Mouse (Mus musculus) heart, embryonic 13.5 days (tissue): ENCODE data around the gene Emilin3. TPM values are rescaled to one million over a fixed set of nuclear protein-coding genes. Genes with fewer than 3 reads are reported as not detected.

Source experiments
- ATAC-seq: fragments of 200-750 bp; cut with Nextera tagmentation; 2 replicates; pipeline ENCODE4 v1.8.0; 2017; ENCODE audit warnings: moderate TSS enrichment; ENCODE audit not compliant: insufficient number of reproducible peaks, low FRiP score, low TSS enrichment; ENCODE audit errors: extremely low read depth
- H3K27ac ChIP-seq: fragments of 300-500 bp; sonication (generic); replicated peaks from 2 replicates; pipeline ENCODE4 v1.5.1; 2015; ENCODE audit warnings: moderate library complexity, mild to moderate bottlenecking, inconsistent platforms
- H3K27me3 ChIP-seq: fragments of 300-500 bp; sonication (generic); replicated peaks from 2 replicates; pipeline ENCODE4 v1.6.1; 2015; ENCODE audit warnings: mild to moderate bottlenecking, inconsistent platforms
- H3K36me3 ChIP-seq: fragments of 300-500 bp; sonication (generic); 2 replicates; pipeline ENCODE4 v1.6.1; 2015; ENCODE audit warnings: mild to moderate bottlenecking, inconsistent platforms
- H3K4me1 ChIP-seq: fragments of 300-500 bp; sonication (generic); 2 replicates; pipeline ENCODE4 v1.6.1; 2015; ENCODE audit warnings: inconsistent platforms
- H3K4me2 ChIP-seq: fragments of 300-500 bp; sonication (generic); 2 replicates; pipeline ENCODE4 v1.6.1; 2015; ENCODE audit warnings: inconsistent platforms, mild to moderate bottlenecking, moderate library complexity
- H3K4me3 ChIP-seq: fragments of 300-500 bp; sonication (generic); 2 replicates; pipeline ENCODE4 v1.5.1; 2015; ENCODE audit warnings: moderate library complexity, mild to moderate bottlenecking, inconsistent platforms
- H3K9ac ChIP-seq: fragments of 300-500 bp; sonication (generic); 2 replicates; pipeline ENCODE4 v1.6.1; 2015; ENCODE audit warnings: inconsistent platforms, mild to moderate bottlenecking, moderate library complexity
- H3K9me3 ChIP-seq: fragments of 300-500 bp; sonication (generic); 2 replicates; pipeline ENCODE4 v1.6.1; 2016; ENCODE audit warnings: inconsistent platforms
- WGBS: fragments of 180-500 bp; shearing (Covaris S2); methylation state at CpG from one replicate; pipeline ENCODE4 v1.1.7; 2015; ENCODE audit warnings: mixed read lengths; 5-methylcytosine and 5-hydroxymethylcytosine counted together
- polyA plus RNA-seq: library from polyadenylated mRNA; unstranded; fragments of >200 nt; fragmentation: Nextera tagmentation; extraction: Ambion mirVana; gene quantifications from 2 replicates; pipeline ENCODE4 v1.2.1, GENCODE M21; 2015

Gene Emilin3
- polyA plus RNA-seq, 1 experiment from 2014 or later, result 3.8 TPM

GRCm38 (mm10) chr2:160887859-160888258 is 24.3 kb downstream of the Emilin3 start:
- Histone ChIP-seq H3K27me3 (peaks cover 16% of the 10 kb centered on the region), H3K9me3 (no peaks in the 10 kb centered on the region), H3K4me1 (peaks cover 10% of the 10 kb centered on the region), H3K27ac (no peak overlapping the region), H3K36me3 (no peaks in the 10 kb centered on the region), H3K9ac (peak overlapping the region; percentile 69), H3K4me2 (peak overlapping the region; percentile 86), H3K4me3 (peak overlapping the region; percentile 56)
- ATAC-seq, result peak; percentile 80
- WGBS, result under 1% methylated on average over 26 of the region's 26 CpGs

DNA sequence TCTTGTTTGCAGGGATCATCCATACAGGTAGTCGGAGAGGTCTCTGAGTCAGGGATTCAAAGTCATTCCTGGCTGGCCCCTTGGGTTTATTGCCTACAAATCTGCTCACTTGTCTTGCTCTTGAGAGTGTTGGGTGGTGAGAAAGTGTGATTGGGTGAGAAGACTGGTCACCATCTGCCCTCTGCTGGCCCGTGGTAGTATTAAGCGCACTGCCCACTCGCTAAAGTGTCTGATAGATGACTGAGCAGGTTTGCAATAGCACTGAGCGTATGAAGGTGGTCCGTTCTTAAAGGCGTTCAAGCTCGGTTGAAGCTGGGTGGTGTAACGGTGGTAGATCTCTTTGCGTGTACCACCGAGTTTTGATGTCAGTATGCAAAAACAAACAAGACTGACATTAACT is 24.8 kb downstream of the Emilin3 start:
- Histone ChIP-seq H3K9ac (peak overlapping the region; percentile 69), H3K4me2 (peak overlapping the region; percentile 86), H3K9me3 (no peaks in the 10 kb centered on the region), H3K4me1 (peaks cover 10% of the 10 kb centered on the region), H3K27ac (no peak overlapping the region), H3K36me3 (no peaks in the 10 kb centered on the region), H3K4me3 (peak overlapping the region; percentile 56), H3K27me3 (peaks cover 16% of the 10 kb centered on the region)
- 3% methylated on average over 11 of the region's 11 CpGs for WGBS
- ATAC-seq, result peak; percentile 52; the same call in 1 of the 2 replicates

DNA sequence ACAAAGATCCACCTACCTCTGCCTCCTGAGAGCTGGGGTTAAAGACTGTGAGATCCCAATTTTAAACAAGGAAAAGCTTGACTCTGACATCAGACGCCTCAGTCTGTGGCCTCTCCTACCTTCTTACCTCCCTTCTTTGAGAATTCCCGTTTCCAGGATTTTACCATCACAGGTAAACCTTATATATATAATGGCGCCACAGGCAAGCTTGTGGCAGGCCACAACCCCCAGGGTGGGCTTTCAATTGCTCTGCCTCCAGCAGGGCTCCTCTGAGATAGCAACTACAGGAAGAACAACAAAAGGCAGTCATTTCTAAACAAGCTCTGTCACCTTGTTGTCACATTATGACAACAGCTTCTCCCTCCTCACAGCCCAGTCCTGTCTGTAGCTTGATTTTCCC is 25.9 kb downstream of the Emilin3 start:
- H3K27me3 ChIP-seq, result peaks cover 16% of the 10 kb centered on the region
- H3K4me1 ChIP-seq, result peaks cover 14% of the 10 kb centered on the region
- H3K36me3 ChIP-seq, result no peaks in the 10 kb centered on the region
- H3K9me3 ChIP-seq, result no peaks in the 10 kb centered on the region
- WGBS, result 68% methylated on average over 3 of the region's 3 CpGs
- H3K9ac ChIP-seq, result 0 out of 2 replicates have a peak overlapping the region, but pooled peaks have one; percentile 50
- H3K4me2 ChIP-seq, result no peak overlapping the region
- no peak overlapping the region for H3K4me3 ChIP-seq
- H3K27ac ChIP-seq, result no peak overlapping the region
- ATAC-seq, result no peak

GRCm38 (mm10) chr2:160884830-160885229 is 27.3 kb downstream of the Emilin3 start:
- Histone ChIP-seq H3K4me1 (peaks cover 23% of the 10 kb centered on the region), H3K9me3 (no peaks in the 10 kb centered on the region), H3K27me3 (peaks cover 10% of the 10 kb centered on the region; the same call in 1 of the 2 replicates), H3K4me3 (no peak overlapping the region), H3K4me2 (no peak overlapping the region), H3K27ac (no peak overlapping the region), H3K9ac (no peak overlapping the region), H3K36me3 (no peaks in the 10 kb centered on the region)
- no peak for ATAC-seq
- WGBS, result 15% methylated on average over 2 of the region's 2 CpGs

GRCm38 (mm10) chr2:160883912-160884311 is 28.2 kb downstream of the Emilin3 start:
- no peak for ATAC-seq
- Histone ChIP-seq H3K4me2 (no peak overlapping the region), H3K9me3 (no peaks in the 10 kb centered on the region), H3K9ac (no peak overlapping the region), H3K36me3 (no peaks in the 10 kb centered on the region), H3K4me1 (peaks cover 23% of the 10 kb centered on the region), H3K27ac (no peak overlapping the region), H3K4me3 (no peak overlapping the region), H3K27me3 (peaks cover 6% of the 10 kb centered on the region; the same call in 1 of the 2 replicates)
- WGBS, result 68% methylated on average over 4 of the region's 4 CpGs

DNA sequence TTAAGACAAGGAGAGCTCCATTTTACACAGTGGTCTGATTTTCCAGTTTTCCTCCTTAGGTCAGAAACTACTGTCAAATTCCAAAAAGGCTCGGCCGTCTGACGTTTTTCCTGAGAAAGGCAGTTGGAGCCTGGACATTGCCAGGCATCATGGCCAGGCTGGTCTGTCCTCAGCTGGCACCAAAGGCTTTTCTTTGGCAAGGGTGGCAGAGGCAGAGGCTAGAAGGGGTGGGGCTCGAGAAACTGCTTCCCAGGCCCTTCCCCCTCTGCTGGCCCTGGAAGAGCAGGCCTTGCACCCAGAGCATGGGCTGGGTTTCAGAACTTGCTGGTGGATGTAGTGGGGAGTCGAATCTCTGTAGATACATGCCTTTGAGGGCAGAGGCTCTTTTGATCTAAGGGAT is 29.7 kb downstream of the Emilin3 start:
- WGBS, result 72% methylated on average over 5 of the region's 5 CpGs
- no peak overlapping the region for H3K4me2 ChIP-seq
- no peak overlapping the region for H3K27ac ChIP-seq
- H3K27me3 ChIP-seq, result no peaks in the 10 kb centered on the region
- H3K9ac ChIP-seq, result no peak overlapping the region
- H3K9me3 ChIP-seq, result no peaks in the 10 kb centered on the region
- peaks cover 13% of the 10 kb centered on the region for H3K4me1 ChIP-seq
- no peak overlapping the region for H3K4me3 ChIP-seq
- no peak for ATAC-seq
- no peaks in the 10 kb centered on the region for H3K36me3 ChIP-seq

- Histone ChIP-seq H3K36me3 (no peaks in the 10 kb centered on the region), H3K4me3 (no peak overlapping the region), H3K4me2 (no peak overlapping the region), H3K4me1 (peaks cover 13% of the 10 kb centered on the region), H3K9ac (no peak overlapping the region), H3K9me3 (no peaks in the 10 kb centered on the region), H3K27ac (no peak overlapping the region), H3K27me3 (no peaks in the 10 kb centered on the region)
- ATAC-seq, result no peak
- 54% methylated on average over 6 of the region's 6 CpGs for WGBS
Observed at GRCm38 (mm10) chr2:160881462-160882101, 30.5 kb downstream of the Emilin3 start.

- H3K4me3 ChIP-seq, result no peak within 1 kb of the TSS
- H3K4me2 ChIP-seq, result no peak within 1 kb of the TSS
- H3K9ac ChIP-seq, result no peak within 1 kb of the TSS
- H3K36me3 ChIP-seq, result no peaks in the 10 kb centered on the region
- 43% methylated on average over 13 of the region's 13 CpGs for WGBS
- H3K9me3 ChIP-seq, result peaks cover 5% of the 10 kb centered on the region; the same call in 1 of the 2 replicates
- peaks cover 13% of the 10 kb centered on the region for H3K4me1 ChIP-seq
- H3K27me3 ChIP-seq, result no peaks in the 10 kb centered on the region
- no peak for ATAC-seq
- H3K27ac ChIP-seq, result peak within 1 kb of the TSS; percentile 45; the same call in 1 of the 2 replicates
Observed at GRCm38 (mm10) chr2:160880453-160881195, 31.5 kb downstream of the Emilin3 start, which contains the start of gene Lpin3. Lpin3 (plus strand) TSS chr2:160880670.

DNA sequence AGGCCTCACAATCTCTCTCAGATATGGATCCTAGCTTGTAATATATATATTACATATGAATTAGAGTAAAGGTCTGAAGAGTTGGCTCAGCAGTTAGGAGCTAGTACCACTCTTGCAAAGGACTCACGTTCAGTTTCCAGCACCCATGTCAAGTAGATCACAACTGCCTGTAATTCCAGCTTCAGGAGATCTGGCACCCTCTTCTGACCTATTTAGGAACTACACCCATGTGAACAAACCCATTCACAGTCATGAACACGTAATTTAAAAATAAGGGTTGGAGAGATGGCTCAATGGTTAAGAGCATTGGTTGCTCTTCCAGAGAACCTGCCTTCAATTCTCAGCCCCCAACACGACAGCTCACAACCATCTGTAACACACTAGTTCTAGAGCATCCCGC is 36.0 kb downstream of the Emilin3 start:
- 75% methylated on average over 4 of the region's 4 CpGs for WGBS
- Histone ChIP-seq H3K4me2 (no peak overlapping the region), H3K9me3 (peaks cover 5% of the 10 kb centered on the region; the same call in 1 of the 2 replicates), H3K27ac (no peak overlapping the region), H3K9ac (no peak overlapping the region), H3K36me3 (no peaks in the 10 kb centered on the region), H3K27me3 (no peaks in the 10 kb centered on the region), H3K4me3 (no peak overlapping the region), H3K4me1 (peaks cover 19% of the 10 kb centered on the region)
- no peak for ATAC-seq

DNA sequence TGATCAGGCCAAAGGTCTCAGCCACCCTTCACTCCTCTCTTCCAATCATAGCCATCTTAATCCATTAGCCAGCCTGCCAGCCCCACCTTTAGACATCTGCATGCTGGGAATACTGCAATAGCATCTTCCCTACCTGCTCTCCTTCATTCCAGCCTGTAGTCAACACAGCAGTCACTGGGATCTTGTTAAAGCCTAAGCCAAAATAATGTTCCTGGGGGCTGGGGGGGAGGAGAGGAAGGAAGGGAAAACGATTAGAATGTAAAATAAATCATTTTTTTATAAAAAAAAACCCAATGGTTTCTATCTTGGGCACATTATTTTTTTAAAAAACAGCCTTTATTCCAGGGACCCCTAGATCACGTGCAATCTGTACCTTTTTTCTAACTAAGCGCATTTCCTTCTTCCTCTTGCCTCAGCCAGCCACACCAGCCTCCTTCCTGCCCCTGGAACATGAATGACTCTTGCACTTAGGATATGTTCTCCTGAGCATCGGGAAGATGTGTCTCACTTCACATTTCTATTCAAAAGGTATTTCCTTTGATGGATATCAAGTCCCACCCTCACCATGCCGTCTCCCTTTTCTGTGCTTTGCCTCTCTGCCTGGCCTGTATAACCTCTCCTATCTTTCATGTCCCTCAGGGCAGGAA is 37.8 kb downstream of the Emilin3 start:
- WGBS, result 76% methylated on average over 5 of the region's 5 CpGs
- H3K27me3 ChIP-seq, result no peaks in the 10 kb centered on the region

DNA sequence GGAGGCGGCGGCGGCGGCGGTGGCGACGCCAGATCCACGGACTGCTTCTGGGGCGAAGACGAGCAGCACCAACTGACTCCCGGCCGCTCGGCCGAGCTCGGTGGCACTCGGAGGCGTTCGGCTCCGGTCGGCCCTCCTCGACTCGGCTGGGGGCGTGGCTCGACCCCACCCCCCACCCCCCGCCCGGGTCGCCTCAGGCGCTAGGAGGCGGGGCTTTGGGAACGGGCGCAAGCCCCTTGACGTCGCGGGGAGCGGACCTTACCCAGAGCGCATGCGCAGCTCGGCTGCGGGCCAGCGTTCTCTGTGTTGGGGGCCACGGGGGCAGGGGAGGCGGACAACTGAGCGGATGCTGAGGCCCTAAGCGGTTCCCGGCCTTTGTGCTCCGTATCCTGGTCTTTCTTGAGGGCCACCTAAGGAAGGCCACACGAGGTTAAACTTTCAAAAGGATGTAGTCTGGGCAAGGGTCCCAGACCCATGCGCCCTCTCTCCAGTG is 39.2 kb downstream of the Emilin3 start, which contains the start of gene Zhx3:
Gene Zhx3 (minus strand): TSS at position 109 of the 493 bp plus-strand sequence.
- H3K27ac ChIP-seq, result peak within 1 kb of the TSS; percentile 98
- H3K4me2 ChIP-seq, result peak within 1 kb of the TSS; percentile 86
- H3K36me3 ChIP-seq, result no peaks in the 10 kb centered on the region
- H3K27me3 ChIP-seq, result no peaks in the 10 kb centered on the region
- peak; percentile 93 for ATAC-seq
- peak within 1 kb of the TSS; percentile 88 for H3K4me3 ChIP-seq
- peaks cover 11% of the 10 kb centered on the region for H3K4me1 ChIP-seq
- WGBS, result 1% methylated on average over 48 of the region's 48 CpGs
- H3K9me3 ChIP-seq, result peaks cover 5% of the 10 kb centered on the region; the same call in 1 of the 2 replicates
- H3K9ac ChIP-seq, result peak within 1 kb of the TSS; percentile 98

More for the DNA sequence above, 37.8 kb downstream of the Emilin3 start:
- Histone ChIP-seq H3K9ac (no peak overlapping the region), H3K4me2 (no peak overlapping the region), H3K9me3 (peaks cover 5% of the 10 kb centered on the region; the same call in 1 of the 2 replicates), H3K36me3 (no peaks in the 10 kb centered on the region), H3K4me1 (peaks cover 11% of the 10 kb centered on the region), H3K27ac (no peak overlapping the region), H3K4me3 (no peak overlapping the region)
- ATAC-seq, result no peak
